Mouse (Mus musculus): ENCODE results near the gene Brd1.
"Not testable (repeated sequence)": the region's sequence is repeated elsewhere in the genome, so short reads cannot be mapped to it uniquely, and the experiment has no call there.

Gene Brd1

GRCm38 (mm10) chr15:88733834-88734571 lies at the start of gene Brd1:
Gene Brd1, minus strand, starts transcription at chr15:88734233.
- peak; percentile 81 for DNase-seq

- DNase-seq, result not testable (repeated sequence)
Measured at GRCm38 (mm10) chr15:88774630-88775029, 40.6 kb upstream of the Brd1 start.

GRCm38 (mm10) chr15:88768537-88768936 lies 34.5 kb upstream of the Brd1 start:
- no peak for DNase-seq

- not testable (repeated sequence) for DNase-seq
Measured at GRCm38 (mm10) chr15:88766139-88766538, 32.1 kb upstream of the Brd1 start.

- no peak for DNase-seq
Measured at GRCm38 (mm10) chr15:88761551-88761950, 27.5 kb upstream of the Brd1 start.

GRCm38 (mm10) chr15:88758061-88758460 lies 24.0 kb upstream of the Brd1 start:
- no peak for DNase-seq

GRCm38 (mm10) chr15:88755761-88756160 lies 21.7 kb upstream of the Brd1 start:
- no peak for DNase-seq

GRCm38 (mm10) chr15:88754896-88755295 lies 20.9 kb upstream of the Brd1 start:
- no peak for DNase-seq

- no peak for DNase-seq
Measured at GRCm38 (mm10) chr15:88752403-88752733, 18.3 kb upstream of the Brd1 start.

GRCm38 (mm10) chr15:88751564-88752402 lies 17.8 kb upstream of the Brd1 start, which contains the start of gene Zbed4:
Gene Zbed4, plus strand, starts transcription at chr15:88751660.
- DNase-seq, result no peak

GRCm38 (mm10) chr15:88750677-88751563 lies 16.9 kb upstream of the Brd1 start:
- peak; percentile 99 for DNase-seq

GRCm38 (mm10) chr15:88750032-88750431 lies 16.0 kb upstream of the Brd1 start:
- DNase-seq, result no peak

GRCm38 (mm10) chr15:88749617-88750016 lies 15.6 kb upstream of the Brd1 start:
- not testable (repeated sequence) for DNase-seq

GRCm38 (mm10) chr15:88745926-88746325 lies 11.9 kb upstream of the Brd1 start:
- DNase-seq, result no peak

GRCm38 (mm10) chr15:88745347-88745746 lies 11.3 kb upstream of the Brd1 start:
- DNase-seq, result no peak

- DNase-seq, result not testable (repeated sequence)
Measured at GRCm38 (mm10) chr15:88743371-88743770, 9.3 kb upstream of the Brd1 start.

- DNase-seq, result no peak
Measured at GRCm38 (mm10) chr15:88741366-88741765, 7.3 kb upstream of the Brd1 start.

GRCm38 (mm10) chr15:88738466-88738865 lies 4.4 kb upstream of the Brd1 start:
- DNase-seq, result no peak

GRCm38 (mm10) chr15:88736166-88736565 lies 2.1 kb upstream of the Brd1 start:
- no peak for DNase-seq

GRCm38 (mm10) chr15:88733041-88733751 lies 837 bp downstream of the Brd1 start:
- peak; percentile 54 for DNase-seq

- no peak for DNase-seq
Measured at GRCm38 (mm10) chr15:88732405-88733020, 1.5 kb downstream of the Brd1 start.

- no peak for DNase-seq
Measured at GRCm38 (mm10) chr15:88730717-88731116, 3.3 kb downstream of the Brd1 start.

Data from cerebellum, adult 8-10 months (tissue).